28 mouse cellular contexts compared by ENCODE assay signal in genomic region chr10:76021728-76022127, GRCm38 (mm10). TPM values are rescaled to one million over a fixed set of nuclear protein-coding genes. Genes with fewer than 3 reads are reported as not detected.
DNase-seq lines count a peak whose midpoint lies in the region; ATAC-seq and TF ChIP-seq lines count a peak whose summit lies in the region.
"Had no signal": no experiment of that assay in that cellular context is flagged by ENCODE, and none has a peak within 500 bp of the region (broad histone marks: within the 10 kb centered on the region; RNA-seq: fewer than 3 reads in every experiment).

No protein-coding gene starts in this region.

- H3K36me3 ChIP-seq in intestine, postnatal 0 days (ENCODE audit: control insufficient read depth, insufficient read depth) = no peaks in the 10 kb centered on the region
- no peaks in the 10 kb centered on the region for H3K36me3 ChIP-seq in liver, embryonic 15.5 days (replicated peaks)
- H3K36me3 ChIP-seq in lung, postnatal 0 days (ENCODE audit: insufficient read depth, low read length) = no peaks in the 10 kb centered on the region
- H3K36me3 ChIP-seq: heart, embryonic 13.5 days; hindbrain, embryonic 10.5 days; hindbrain, embryonic 15.5 days; limb, embryonic 12.5 days; midbrain, embryonic 12.5 days; stomach, embryonic 15.5 days had no signal

- intact Hi-C loops in heart, postnatal 25 days (cut with DNase I) = no loop called here

- 0 out of 2 replicates have a peak, but pooled peaks cover 5% of the 10 kb centered on the region for H3K4me1 ChIP-seq in intestine, postnatal 0 days (replicated peaks; ENCODE audit: control insufficient read depth, insufficient read depth, low read length)
- peaks cover 10% of the 10 kb centered on the region for H3K4me1 ChIP-seq in liver, embryonic 15.5 days (replicated peaks)
- no peaks in the 10 kb centered on the region for H3K4me1 ChIP-seq in lung, postnatal 0 days (ENCODE audit: insufficient read depth, low read depth, low read length)
- H3K4me1 ChIP-seq: heart, embryonic 13.5 days; hindbrain, embryonic 10.5 days; hindbrain, embryonic 15.5 days; limb, embryonic 12.5 days; midbrain, embryonic 12.5 days; stomach, embryonic 15.5 days had no signal

- no peak overlapping the region for H3K4me2 ChIP-seq in intestine, postnatal 0 days (replicated peaks; ENCODE audit: low read depth)
- no peak overlapping the region for H3K4me2 ChIP-seq in liver, embryonic 15.5 days
- H3K4me2 ChIP-seq in lung, postnatal 0 days (replicated peaks; ENCODE audit: low read depth, low read length) = no peak overlapping the region
- H3K4me2 ChIP-seq: heart, embryonic 13.5 days; hindbrain, embryonic 15.5 days; limb, embryonic 12.5 days; midbrain, embryonic 12.5 days; stomach, embryonic 15.5 days had no signal

- no peaks in the 10 kb centered on the region for H3K27me3 ChIP-seq in intestine, postnatal 0 days (replicated peaks; ENCODE audit: control insufficient read depth, insufficient read depth, low read length)
- H3K27me3 ChIP-seq in liver, embryonic 15.5 days = no peaks in the 10 kb centered on the region
- H3K27me3 ChIP-seq in lung, postnatal 0 days (replicated peaks; ENCODE audit: insufficient read depth, low read length) = no peaks in the 10 kb centered on the region
- H3K27me3 ChIP-seq: CH12.LX; heart, embryonic 13.5 days; hindbrain, embryonic 15.5 days; limb, embryonic 12.5 days; midbrain, embryonic 12.5 days; stomach, embryonic 15.5 days had no signal

- 0 out of 2 replicates have a peak, but pooled peaks cover 2% of the 10 kb centered on the region for H3K9me3 ChIP-seq in intestine, postnatal 0 days (ENCODE audit: control insufficient read depth)
- H3K9me3 ChIP-seq in liver, embryonic 15.5 days (replicated peaks) = no peaks in the 10 kb centered on the region
- no peaks in the 10 kb centered on the region for H3K9me3 ChIP-seq in lung, postnatal 0 days (ENCODE audit: low read length)
- H3K9me3 ChIP-seq: hindbrain, embryonic 15.5 days; stomach, embryonic 15.5 days had no signal

- no peak for TF ChIP-seq EP300 in lung, postnatal 0 days (IDR thresholded peaks at IDR 0.05)

- ATAC-seq in intestine, postnatal 0 days = peak; percentile 93
- peak; percentile 34; the same call in 1 of the 2 replicates for ATAC-seq in liver, embryonic 15.5 days (ENCODE audit: insufficient read depth)
- ATAC-seq in activated CD4-positive, CD25-positive, alpha-beta regulatory T cell, adult 4 months = no peak
- no peak for ATAC-seq in lung, postnatal 0 days
- ATAC-seq: forebrain, postnatal 0 days; inflammation-experienced regulatory T-cells, adult 6 months had no signal

- H3K27ac ChIP-seq in intestine, postnatal 0 days (ENCODE audit: low read depth, low read length) = peak overlapping the region; percentile 60; the same call in 1 of the 2 replicates
- no peak overlapping the region for H3K27ac ChIP-seq in liver, embryonic 15.5 days (replicated peaks)
- no peak overlapping the region for H3K27ac ChIP-seq in lung, postnatal 0 days (ENCODE audit: low read length)
- H3K27ac ChIP-seq: heart, embryonic 13.5 days; hindbrain, embryonic 10.5 days; hindbrain, embryonic 15.5 days; layer of hippocampus, adult 2 months; left cerebral cortex, adult 2 months; limb, embryonic 12.5 days; midbrain, embryonic 12.5 days; stomach, embryonic 15.5 days had no signal

- peak; percentile 14 for DNase-seq in heart, adult 11 months
- DNase-seq in heart, postnatal 25 days (ENCODE audit: low spot score) = no peak
- DNase-seq in yolk sac, embryonic 10.5 days (ENCODE audit: low spot score) = peak; percentile 80
- DNase-seq in right cerebral cortex, postnatal 10 days (ENCODE audit: low spot score in 2 of 2) = no peak
- no peak for DNase-seq in lung, postnatal 0 days (ENCODE audit: low spot score)
- DNase-seq: adrenal gland, postnatal 25 days; cerebellum, adult 11-12 months; cerebellum, adult 9-11 months; forebrain, postnatal 0 days; heart, postnatal 10 days; kidney, postnatal 14 days; lung, adult 2 months; lung, postnatal 14 days; right cerebral cortex, postnatal 14 days had no signal

- no peak for TF ChIP-seq CTCF in intestine, postnatal 0 days (IDR thresholded peaks at IDR 0.05; ENCODE audit: low read depth)
- no peak for TF ChIP-seq CTCF in lung, postnatal 0 days (IDR thresholded peaks at IDR 0.05)

- no peak overlapping the region for H3K4me3 ChIP-seq in intestine, postnatal 0 days (ENCODE audit: low read depth, low read length)
- no peak overlapping the region for H3K4me3 ChIP-seq in liver, embryonic 15.5 days (replicated peaks)
- no peak overlapping the region for H3K4me3 ChIP-seq in lung, postnatal 0 days (ENCODE audit: low read depth, low read length)
- H3K4me3 ChIP-seq: erythroblast, embryonic 14.5 days; heart, embryonic 13.5 days; hindbrain, embryonic 10.5 days; hindbrain, embryonic 15.5 days; layer of hippocampus, adult 2 months; left cerebral cortex, adult 2 months; limb, embryonic 12.5 days; midbrain, embryonic 12.5 days; stomach, embryonic 15.5 days had no signal

- no peak overlapping the region for H3K9ac ChIP-seq in intestine, postnatal 0 days (ENCODE audit: low read depth, low read length)
- H3K9ac ChIP-seq in liver, embryonic 15.5 days = no peak overlapping the region
- H3K9ac ChIP-seq in lung, postnatal 0 days (replicated peaks; ENCODE audit: low read depth) = no peak overlapping the region
- H3K9ac ChIP-seq: forebrain, postnatal 0 days; heart, embryonic 13.5 days; hindbrain, embryonic 15.5 days; limb, embryonic 12.5 days; midbrain, embryonic 12.5 days; stomach, embryonic 15.5 days had no signal

- WGBS in intestine, postnatal 0 days = 12% methylated on average over 3 of the region's 3 CpGs
- whole genome bisulfite sequencing in liver, embryonic 15.5 days (ENCODE audit: insufficient replicate concordance) = 17% methylated on average over 3 of the region's 3 CpGs
- 25% methylated on average over 3 of the region's 3 CpGs for WGBS in lung, postnatal 0 days

RNA-seq across cellular contexts. Expression of gene Zfp280b, which starts 10.7 kb away (rescaled TPM):
- total RNA-seq in heart, postnatal 25 days (2021) = 1 to 10 TPM; 7.7 to 8.1 TPM
- 7.4 and 8.9 TPM in 2 replicates for polyA plus RNA-seq in intestine, postnatal 0 days (2015; fragmentation: Nextera tagmentation; extraction: Ambion mirVana)
- 10.8 and 11.2 TPM in 2 replicates for polyA plus RNA-seq in liver, embryonic 15.5 days (2015; fragmentation: Nextera tagmentation; extraction: Ambion mirVana)
- 10 to 100 TPM; 11.4 to 11.5 TPM for polyA plus RNA-seq in activated CD4-positive, CD25-positive, alpha-beta regulatory T cell, adult 4 months (2017; shearing (Covaris generic))
- polyA plus RNA-seq in lung, postnatal 0 days (2015; fragmentation: Nextera tagmentation; extraction: Ambion mirVana) = 8.8 and 9.4 TPM in 2 replicates

Comparison
In these comparisons a context has a peak if more than half of its experiments do, and no peak if none do; other contexts are left out.
1. DNase-seq: peak in heart, adult 11 months (single experiment) and yolk sac, embryonic 10.5 days (single experiment); none in heart, postnatal 25 days (single experiment), right cerebral cortex, postnatal 10 days (0 of 2) and lung, postnatal 0 days (single experiment).
2. ATAC-seq: peak in intestine, postnatal 0 days (single experiment) and liver, embryonic 15.5 days (single experiment); none in activated CD4-positive, CD25-positive, alpha-beta regulatory T cell, adult 4 months (single experiment) and lung, postnatal 0 days (single experiment).